8 mouse cellular contexts compared by ENCODE assay signal in the genomic region with DNA sequence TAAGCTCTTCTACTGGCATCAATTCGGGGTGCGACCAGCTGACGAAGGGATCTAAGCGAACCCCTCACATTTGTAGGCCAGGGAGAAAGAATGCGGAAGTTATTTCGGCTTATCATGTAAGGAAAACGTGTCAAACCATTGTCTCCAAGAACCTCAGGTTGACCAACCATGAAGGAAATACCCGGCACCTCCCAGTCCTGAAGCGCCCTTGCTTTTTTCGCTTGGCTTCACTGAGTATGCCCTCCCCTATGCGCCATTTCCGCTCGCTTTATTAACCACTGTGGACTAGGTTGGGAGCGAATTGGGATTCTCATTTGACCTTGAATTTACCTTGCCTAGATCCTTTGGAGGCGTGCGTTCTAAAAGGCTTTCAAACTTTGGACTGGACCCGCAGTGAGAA. TPM values are rescaled to one million over a fixed set of nuclear protein-coding genes. Genes with fewer than 3 reads are reported as not detected.
A peak's percentile ranks its signal among the peaks of the same experiment; 100 is the strongest.
DNase-seq lines count a peak whose midpoint lies in the region; ATAC-seq and TF ChIP-seq lines count a peak whose summit lies in the region.

No protein-coding gene starts in this region.

- TF ChIP-seq POLR2A in liver, adult 2 months (IDR thresholded peaks at IDR 0.05; ENCODE audit: extremely low read depth, insufficient read depth, low read length), result no peak

- DNase-seq in layer of hippocampus, adult 2 months (ENCODE audit: low spot score in 2 of 2), result peak; percentile 18 to 20
- no peak for DNase-seq in layer of hippocampus, postnatal 14 days (ENCODE audit: low spot score in 2 of 2)
- DNase-seq in Patski (ENCODE audit: low read depth, low spot score), result peak; percentile 6
- DNase-seq in liver, adult 2 months (ENCODE audit: extremely low read depth, low read depth, low spot score), result peak; percentile 86
- no peak for DNase-seq in thymus, postnatal 0 days (ENCODE audit: low spot score)

- H3K9ac ChIP-seq in hindbrain, embryonic 15.5 days, result peak overlapping the region; percentile 68
- H3K9ac ChIP-seq in liver, adult 2 months (ENCODE audit: low read depth, low read length), result peak overlapping the region; percentile 81

- in situ Hi-C loops in Patski (cut with MboI; ENCODE audit: low pct_unique_long_range_greater_than_20kb), result no loop called here

- H3K79me2 ChIP-seq in liver, adult 2 months (ENCODE audit: control insufficient read depth, insufficient read depth, low read length), result no peaks in the 10 kb centered on the region; the same call in 1 of the 2 replicates

- POLR2A ChIA-PET in Patski (lab: Charles Lee), result no interaction called here

- H3K4me1 ChIP-seq in hindbrain, embryonic 15.5 days (replicated peaks), result no peaks in the 10 kb centered on the region
- peaks cover 5% of the 10 kb centered on the region; the same call in 1 of the 2 replicates for H3K4me1 ChIP-seq in liver, adult 2 months (ENCODE audit: control insufficient read depth, insufficient read depth, low read length)

- peaks cover 16% of the 10 kb centered on the region for H3K27me3 ChIP-seq in Patski
- no peaks in the 10 kb centered on the region for H3K27me3 ChIP-seq in hindbrain, embryonic 15.5 days
- H3K27me3 ChIP-seq in liver, adult 2 months (ENCODE audit: control insufficient read depth, insufficient read depth, low read length), result no peaks in the 10 kb centered on the region

- H3K4me2 ChIP-seq in hindbrain, embryonic 15.5 days, result peak overlapping the region; percentile 57

- WGBS in hindbrain, embryonic 15.5 days, result 19% methylated on average over 17 of the region's 17 CpGs
- 1% methylated on average over 17 of the region's 17 CpGs for WGBS in liver, adult 2 months

- peak overlapping the region; percentile 70 for H3K4me3 ChIP-seq in layer of hippocampus, adult 2 months
- peak overlapping the region; percentile 58 for H3K4me3 ChIP-seq in hindbrain, embryonic 15.5 days
- H3K4me3 ChIP-seq in liver, adult 2 months (ENCODE audit: insufficient read depth, low read depth, low read length), result peak overlapping the region; percentile 87

- no peaks in the 10 kb centered on the region for H3K9me3 ChIP-seq in hindbrain, embryonic 15.5 days

- no peaks in the 10 kb centered on the region for H3K36me3 ChIP-seq in hindbrain, embryonic 15.5 days
- no peaks in the 10 kb centered on the region; the same call in 1 of the 2 replicates for H3K36me3 ChIP-seq in liver, adult 2 months (ENCODE audit: control insufficient read depth, insufficient read depth, low read length)

- TF ChIP-seq CTCF in layer of hippocampus, adult 2 months (conservative IDR thresholded peaks at IDR 0.05), result no peak
- no peak for TF ChIP-seq CTCF in Patski (IDR thresholded peaks at IDR 0.05)
- TF ChIP-seq CTCF in liver, adult 2 months (IDR thresholded peaks at IDR 0.05; ENCODE audit: low read depth, low read length), result no peak

- H3K27ac ChIP-seq in layer of hippocampus, adult 2 months, result peak overlapping the region; percentile 97
- peak overlapping the region; percentile 94 for H3K27ac ChIP-seq in hindbrain, embryonic 15.5 days (replicated peaks)
- peak overlapping the region; percentile 96 for H3K27ac ChIP-seq in liver, adult 2 months (replicated peaks; ENCODE audit: insufficient read depth, low read depth, low read length)

- CTCF ChIA-PET in Patski (lab: Charles Lee), result interaction anchor here (1.1 kb wide), 1 partner anchor 9 kb away, joined by 3 read pairs; no protein-coding TSS in a partner anchor

- peak; percentile 50 for ATAC-seq in Patski
- ATAC-seq in erythroblast, adult 5-6 weeks (replicated peaks; ENCODE audit: low FRiP score, poor library complexity, severe bottlenecking), result peak; percentile 59
- peak; percentile 36; the same call in 1 of the 2 replicates for ATAC-seq in hindbrain, embryonic 15.5 days (ENCODE audit: low FRiP score, low read depth)
- peak; percentile 16; the same call in 1 of the 2 replicates for ATAC-seq in monocyte, adult 5-6 weeks (replicated peaks; ENCODE audit: insufficient number of reproducible peaks, low FRiP score, low TSS enrichment, poor library complexity, severe bottlenecking)

RNA-seq across cellular contexts. Expression of gene Gk, which starts 0.5 kb away (rescaled TPM):
- total RNA-seq in layer of hippocampus, adult 2 months (2021), result 10 to 100 TPM; 29.6 to 31.3 TPM
- 10 to 100 TPM; 25.6 to 32.5 TPM for total RNA-seq in layer of hippocampus, postnatal 14 days (2021)
- 11.8 TPM for polyA plus RNA-seq in Patski (2021)
- 4.0 and 5.4 TPM in 2 replicates for total RNA-seq in erythroblast, adult 5-6 weeks (2015; ENCODE audit: low replicate concordance)
- 3.9 and 4.0 TPM in 2 replicates for total RNA-seq in erythroblast, adult 5-6 weeks (2017; ENCODE audit: low replicate concordance)
- 10.6 and 11.1 TPM in 2 replicates for polyA plus RNA-seq in hindbrain, embryonic 15.5 days (2015; fragmentation: Nextera tagmentation; extraction: Ambion mirVana)
- total RNA-seq in liver, adult 2 months (2014; rRNA removed), result 76.4 and 80.6 TPM in 2 replicates
- 9.2 and 9.5 TPM in 2 replicates for polyA plus RNA-seq in liver, adult 2 months (2012; rRNA removed)
- 40.1 to 64.3 TPM (median 52.2 TPM) in 3 replicates for total RNA-seq in monocyte, adult 5-6 weeks (2017)
- polyA plus RNA-seq in thymus, postnatal 0 days (2015; fragmentation: Nextera tagmentation; extraction: Ambion mirVana), result 8.3 and 9.3 TPM in 2 replicates

Comparison
In these comparisons a context has a peak if more than half of its experiments do, and no peak if none do; other contexts are left out.
1. DNase-seq: peak in layer of hippocampus, adult 2 months (2 of 2), Patski (single experiment) and liver, adult 2 months (single experiment); none in layer of hippocampus, postnatal 14 days (0 of 2) and thymus, postnatal 0 days (single experiment).
2. Peak in every context shown above with its lines, with median percentiles within 50 percentile points of each other: H3K27ac ChIP-seq, H3K4me3 ChIP-seq and ATAC-seq.